Mouse (Mus musculus) right cerebral cortex, postnatal 10 days (tissue): ENCODE results near the gene Cct3.
"Not testable (repeated sequence)": the region's sequence is repeated elsewhere in the genome, so short reads cannot be mapped to it uniquely, and the experiment has no call there.

Source experiments
- DNase-seq, 2 experiments: peaks; one replicate each; pipeline ENCODE4 v3.0.0; 2021; ENCODE audit warnings: low spot score in 2 of 2

The Cct3 gene

GRCm38 (mm10) chr3:88296561-88297318 lies at the start of gene Cct3, which contains the start of gene Tsacc:
TSS of gene Cct3 (plus strand) at chr3:88297116.
TSS of gene Tsacc (minus strand) at chr3:88296999.
- peak; percentile 98 to 99 for DNase-seq

GRCm38 (mm10) chr3:88247666-88248065 lies 49.2 kb upstream of the Cct3 start:
- DNase-seq = peak in 1 of 2 experiments; percentile 20

GRCm38 (mm10) chr3:88248406-88248805 lies 48.5 kb upstream of the Cct3 start:
- no peak for DNase-seq

GRCm38 (mm10) chr3:88252739-88253138 lies 44.2 kb upstream of the Cct3 start:
- DNase-seq = no peak

- no peak for DNase-seq
Observed at GRCm38 (mm10) chr3:88254268-88254926, 42.5 kb upstream of the Cct3 start, which contains the start of gene Rhbg. TSS of gene Rhbg (minus strand) at chr3:88254709.

- DNase-seq = no peak
Observed at GRCm38 (mm10) chr3:88255950-88256349, 41.0 kb upstream of the Cct3 start.

- DNase-seq = no peak
Observed at GRCm38 (mm10) chr3:88256382-88256781, 40.5 kb upstream of the Cct3 start.

- no peak for DNase-seq
Observed at GRCm38 (mm10) chr3:88262346-88262745, 34.6 kb upstream of the Cct3 start.

GRCm38 (mm10) chr3:88268014-88268413 lies 28.9 kb upstream of the Cct3 start:
- DNase-seq = not testable (repeated sequence)

- no peak for DNase-seq
Observed at GRCm38 (mm10) chr3:88268991-88269390, 27.9 kb upstream of the Cct3 start.

GRCm38 (mm10) chr3:88271298-88271697 lies 25.6 kb upstream of the Cct3 start:
- DNase-seq = not testable (repeated sequence)

- DNase-seq = no peak
Observed at GRCm38 (mm10) chr3:88271859-88272258, 25.1 kb upstream of the Cct3 start.

- no peak for DNase-seq
Observed at GRCm38 (mm10) chr3:88274002-88274401, 22.9 kb upstream of the Cct3 start.

- no peak for DNase-seq
Observed at GRCm38 (mm10) chr3:88276121-88276520, 20.8 kb upstream of the Cct3 start.

GRCm38 (mm10) chr3:88276529-88277143 lies 20.3 kb upstream of the Cct3 start:
- no peak for DNase-seq

- no peak for DNase-seq
Observed at GRCm38 (mm10) chr3:88280035-88280434, 16.9 kb upstream of the Cct3 start.

GRCm38 (mm10) chr3:88281141-88281916 lies 15.6 kb upstream of the Cct3 start:
- not testable (repeated sequence) for DNase-seq

- DNase-seq = not testable (repeated sequence)
Observed at GRCm38 (mm10) chr3:88284815-88285564, 11.9 kb upstream of the Cct3 start.

- DNase-seq = not testable (repeated sequence)
Observed at GRCm38 (mm10) chr3:88285565-88285895, 11.4 kb upstream of the Cct3 start.

- DNase-seq = no peak
Observed at GRCm38 (mm10) chr3:88287110-88287509, 9.8 kb upstream of the Cct3 start, which contains the start of gene Gm38392. TSS of gene Gm38392 (minus strand) at chr3:88287210.

- DNase-seq = not testable (repeated sequence)
Observed at GRCm38 (mm10) chr3:88288133-88288713, 8.7 kb upstream of the Cct3 start.
